Mouse (Mus musculus) olfactory bulb, adult 2 months (tissue): ENCODE measurements around the gene Plekhm1. TPM values are rescaled to one million over a fixed set of nuclear protein-coding genes. Genes with fewer than 3 reads are reported as not detected.

Source experiments
- H3K27ac ChIP-seq: fragments of 200-500 bp; 2 replicates; pipeline ENCODE4 v1.5.1; 2012; ENCODE audit warnings: low read depth, low read length; ENCODE audit not compliant: insufficient read depth
- H3K4me1 ChIP-seq: fragments of 200-500 bp; 2 replicates; pipeline ENCODE4 v1.6.1; 2012; ENCODE audit warnings: low read length; ENCODE audit not compliant: control insufficient read depth, insufficient read depth
- H3K4me3 ChIP-seq: fragments of 200-500 bp; 2 replicates; pipeline ENCODE4 v1.5.1; 2012; ENCODE audit warnings: mild to moderate bottlenecking, low read depth, low read length, moderate library complexity; ENCODE audit not compliant: insufficient read depth
- CTCF ChIP-seq: fragments of 200-500 bp; IDR thresholded peaks from 2 replicates; pipeline ENCODE4 v1.5.1; 2012; ENCODE audit warnings: low read depth, mild to moderate bottlenecking, low read length, moderate library complexity; ENCODE audit not compliant: insufficient read depth
- POLR2A ChIP-seq: fragments of 200-500 bp; IDR thresholded peaks from 2 replicates; pipeline ENCODE4 v1.6.1; 2012; ENCODE audit warnings: mild to moderate bottlenecking, low read depth, low read length, moderate library complexity; ENCODE audit not compliant: insufficient read depth
- WGBS: fragments of 180-500 bp; shearing (Covaris S2); methylation state at CpG from one replicate; pipeline ENCODE4 v1.1.7; 2018; 5-methylcytosine and 5-hydroxymethylcytosine counted together
- polyA plus RNA-seq: library from polyadenylated mRNA; stranded (reverse); fragments of >200 nt; gene quantifications from 2 replicates; pipeline ENCODE4 v1.2.4, GENCODE M21; 2012; ENCODE audit warnings: low replicate concordance; ENCODE audit not compliant: missing spikeins, insufficient read depth, insufficient read length

The Plekhm1 gene
- polyA plus RNA-seq, 1 experiment = not detected

- 93% methylated on average over 4 of the region's 4 CpGs for WGBS
- no peak for TF ChIP-seq POLR2A
- no peak for TF ChIP-seq CTCF
- Histone ChIP-seq H3K4me1 (peaks cover 35% of the 10 kb centered on the region), H3K4me3 (no peak overlapping the region), H3K27ac (no peak overlapping the region)
These were observed 47.0 kb downstream of the Plekhm1 start for GRCm38 (mm10) chr11:103365530-103365929.

- H3K4me1 ChIP-seq = peaks cover 35% of the 10 kb centered on the region
- H3K27ac ChIP-seq = no peak overlapping the region
- H3K4me3 ChIP-seq = no peak overlapping the region
- 83% methylated on average over 3 of the region's 3 CpGs for WGBS
- no peak for TF ChIP-seq POLR2A
- no peak for TF ChIP-seq CTCF
These were observed 47.5 kb downstream of the Plekhm1 start for GRCm38 (mm10) chr11:103365022-103365421.

- Histone ChIP-seq H3K4me3 (no peak overlapping the region), H3K4me1 (peaks cover 35% of the 10 kb centered on the region), H3K27ac (no peak overlapping the region)
- TF ChIP-seq CTCF (no peak), POLR2A (no peak)
- 48% methylated on average over 5 of the region's 5 CpGs for WGBS
These were observed 48.2 kb downstream of the Plekhm1 start for GRCm38 (mm10) chr11:103364335-103364734.

- peak within 1 kb of the TSS; percentile 60 for H3K4me3 ChIP-seq
- 4% methylated on average over 35 of the region's 35 CpGs for whole genome bisulfite sequencing
- peak within 1 kb of the TSS; percentile 34 for H3K27ac ChIP-seq
- no peak for TF ChIP-seq CTCF
- 0 out of 2 replicates have a peak, but pooled peaks have one; percentile 9 for TF ChIP-seq POLR2A
- peaks cover 40% of the 10 kb centered on the region for H3K4me1 ChIP-seq
These were observed 49.0 kb downstream of the Plekhm1 start, which contains the start of gene Arhgap27 for GRCm38 (mm10) chr11:103363214-103364148. Gene Arhgap27, minus strand, starts transcription at chr11:103363692.

GRCm38 (mm10) chr11:103362521-103363181, 49.8 kb downstream of the Plekhm1 start:
- Histone ChIP-seq H3K4me1 (peaks cover 40% of the 10 kb centered on the region), H3K4me3 (peak overlapping the region; percentile 60), H3K27ac (peak overlapping the region; percentile 34)
- WGBS = 2% methylated on average over 33 of the region's 33 CpGs
- no peak for TF ChIP-seq CTCF
- TF ChIP-seq POLR2A = peak; percentile 14; the same call in 1 of the 2 replicates

- peak overlapping the region; percentile 60 for H3K4me3 ChIP-seq
- TF ChIP-seq POLR2A (no peak), CTCF (no peak)
- H3K27ac ChIP-seq = peak overlapping the region; percentile 34; the same call in 1 of the 2 replicates
- peaks cover 40% of the 10 kb centered on the region for H3K4me1 ChIP-seq
- WGBS = 21% methylated on average over 13 of the region's 13 CpGs
These were observed 50.4 kb downstream of the Plekhm1 start for GRCm38 (mm10) chr11:103362054-103362432.

GRCm38 (mm10) chr11:103361396-103362053, 51.0 kb downstream of the Plekhm1 start:
- H3K27ac ChIP-seq = peak overlapping the region; percentile 34; the same call in 1 of the 2 replicates
- 13% methylated on average over 25 of the region's 25 CpGs for WGBS
- TF ChIP-seq POLR2A = no peak
- TF ChIP-seq CTCF = no peak
- H3K4me3 ChIP-seq = peak overlapping the region; percentile 60
- peaks cover 40% of the 10 kb centered on the region for H3K4me1 ChIP-seq

- H3K27ac ChIP-seq = peak overlapping the region; percentile 59
- peak overlapping the region; percentile 60 for H3K4me3 ChIP-seq
- 4% methylated on average over 48 of the region's 48 CpGs for WGBS
- H3K4me1 ChIP-seq = peaks cover 40% of the 10 kb centered on the region
- TF ChIP-seq CTCF (no peak), POLR2A (no peak)
These were observed 51.8 kb downstream of the Plekhm1 start for GRCm38 (mm10) chr11:103360661-103361081.
